Mouse (Mus musculus): ENCODE results near the gene Lyar.

GRCm38 (mm10) chr5:38196821-38197481 is 23.3 kb upstream of the Lyar start:
- TF ChIP-seq TAL1 (IDR thresholded peaks at IDR 0.05; ENCODE audit: low read length): no peak
- no peak for TF ChIP-seq GATA1 (IDR thresholded peaks at IDR 0.05; ENCODE audit: low read length)
